In the genomic region with DNA sequence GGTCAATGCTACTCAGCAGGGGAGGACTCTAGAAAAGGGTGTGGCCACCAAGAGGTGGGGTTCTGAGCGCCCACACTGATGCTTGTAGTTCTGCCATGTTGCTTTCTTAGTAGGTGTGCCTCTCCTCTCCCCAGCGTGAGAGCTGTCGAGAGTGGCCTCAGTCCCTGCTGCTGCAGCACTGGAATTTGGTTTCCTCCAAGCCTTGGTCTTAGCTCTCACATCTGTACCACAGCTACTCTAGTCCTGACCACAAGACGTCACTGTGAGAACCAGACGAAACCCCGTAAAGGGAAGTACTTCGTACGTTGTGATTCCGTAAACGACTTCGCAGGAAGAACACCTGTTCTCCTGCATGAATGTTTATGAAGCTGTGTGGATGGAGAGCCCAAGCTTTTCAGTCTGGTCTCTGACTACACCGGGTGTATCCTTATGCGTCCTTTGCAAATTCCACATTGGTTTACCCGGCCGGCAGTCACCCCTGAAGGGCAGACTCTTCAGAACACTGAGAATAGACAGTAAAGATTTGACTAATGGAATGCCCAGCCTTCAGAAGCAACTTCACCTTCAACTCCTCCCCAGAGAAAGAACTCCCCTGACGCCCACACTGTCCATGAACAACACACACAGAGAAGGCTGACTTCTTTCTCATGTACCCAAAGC, we compare ENCODE assay signal across 9 mouse cellular contexts. TPM values are rescaled to one million over a fixed set of nuclear protein-coding genes. Genes with fewer than 3 reads are reported as not detected.
A peak's percentile ranks its signal among the peaks of the same experiment; 100 is the strongest.
DNase-seq lines count a peak whose midpoint lies in the region; ATAC-seq and TF ChIP-seq lines count a peak whose summit lies in the region.
"Had no signal": no experiment of that assay in that cellular context is flagged by ENCODE, and none has a peak within 500 bp of the region (broad histone marks: within the 10 kb centered on the region; RNA-seq: fewer than 3 reads in every experiment).

No protein-coding gene starts in this region.

- H3K27me3 ChIP-seq in heart, embryonic 16.5 days (ENCODE audit: control insufficient read depth, insufficient read depth, low read length), result no peaks in the 10 kb centered on the region
- H3K27me3 ChIP-seq in CH12.LX (replicated peaks), result peaks cover 45% of the 10 kb centered on the region
- no peaks in the 10 kb centered on the region for H3K27me3 ChIP-seq in splenic B cell, adult 2 months (ENCODE audit: control insufficient read depth, insufficient read depth, low read length, poor library complexity, severe bottlenecking)
- H3K27me3 ChIP-seq in hindbrain, embryonic 13.5 days, result no peaks in the 10 kb centered on the region

- no peaks in the 10 kb centered on the region for H3K79me2 ChIP-seq in CH12.LX (replicated peaks; ENCODE audit: control insufficient read depth, extremely low read depth, insufficient read depth, poor library complexity, severe bottlenecking)

- peak overlapping the region; percentile 11; the same call in 1 of the 2 replicates for H3K4me2 ChIP-seq in heart, embryonic 16.5 days (ENCODE audit: low read depth, low read length)
- H3K4me2 ChIP-seq in CH12.LX (ENCODE audit: insufficient read depth, low read depth, poor library complexity, severe bottlenecking), result peak overlapping the region; percentile 99
- no peak overlapping the region for H3K4me2 ChIP-seq in hindbrain, embryonic 13.5 days

- intact Hi-C loops in heart, postnatal 14 days (cut with DNase I), result no loop called here
- intact Hi-C loops in left cerebral cortex, postnatal 25 days (cut with DNase I), result no loop called here

- whole genome bisulfite sequencing in heart, embryonic 16.5 days, result 54% methylated on average over 16 of the region's 16 CpGs
- 84% methylated on average over 16 of the region's 16 CpGs for whole genome bisulfite sequencing in hindbrain, embryonic 13.5 days

- TF ChIP-seq EP300 in CH12.LX (IDR thresholded peaks at IDR 0.05; ENCODE audit: low read length), result peak; percentile 87

- H3K27ac ChIP-seq in heart, embryonic 16.5 days (ENCODE audit: low read length), result 0 out of 2 replicates have a peak overlapping the region, but pooled peaks have one; percentile 1
- no peak overlapping the region for H3K27ac ChIP-seq in CH12.LX (ENCODE audit: insufficient read depth, low read depth)
- no peak overlapping the region for H3K27ac ChIP-seq in hindbrain, embryonic 13.5 days

- dilution Hi-C loops in CH12.LX (cut with MboI; ENCODE audit: extremely low pct_ligation_motif_present, extremely low pct_unique_long_range_greater_than_20kb, low sequenced_read_pairs), result no loop called here

- TF ChIP-seq POLR2A in CH12.LX (IDR thresholded peaks at IDR 0.05; ENCODE audit: low read depth, low read length), result no peak

- in situ Hi-C loops in CH12.LX (cut with MboI; ENCODE audit: low pct_ligation_motif_present, low pct_unique_long_range_greater_than_20kb, low sequenced_read_pairs), result no loop called here

- peak in 1 of 2 experiments; percentile 21; a peak in 1 of 4 replicates for TF ChIP-seq CTCF in CH12.LX (conservative IDR thresholded peaks at IDR 0.05 in 1 of 2, IDR thresholded peaks at IDR 0.05 in 1 of 2; ENCODE audit: low read depth in 2 of 2, low read length in 2 of 2)

- H3K4me1 ChIP-seq in heart, embryonic 16.5 days (ENCODE audit: control insufficient read depth, insufficient read depth, low read length), result peaks cover 40% of the 10 kb centered on the region
- H3K4me1 ChIP-seq in CH12.LX (ENCODE audit: control insufficient read depth in 1 of 2, insufficient read depth in 2 of 2), result peaks cover 9 to 33% of the 10 kb centered on the region in 2 experiments
- 0 out of 2 replicates have a peak, but pooled peaks cover 4% of the 10 kb centered on the region for H3K4me1 ChIP-seq in hindbrain, embryonic 13.5 days (replicated peaks)

- no peak for DNase-seq in heart, postnatal 14 days
- DNase-seq in CH12.LX (ENCODE audit: extremely low read depth), result peak; percentile 93
- peak; percentile 11 for DNase-seq in lung, postnatal 25 days (ENCODE audit: low spot score)
- DNase-seq in splenic B cell, adult 2 months (ENCODE audit: low read depth, low spot score), result peak; percentile 92
- DNase-seq in left cerebral cortex, postnatal 25 days (ENCODE audit: low spot score in 2 of 2), result no peak
- no peak for DNase-seq in layer of hippocampus, postnatal 10 days (ENCODE audit: low spot score in 2 of 2)

- no peak; the same call in 1 of the 2 replicates for TF ChIP-seq RAD21 in CH12.LX (IDR thresholded peaks at IDR 0.05; ENCODE audit: low read depth, low read length)

- ATAC-seq in heart, embryonic 16.5 days (replicated peaks; ENCODE audit: extremely low read depth, insufficient read depth, low FRiP score), result no peak; the same call in 1 of the 2 replicates
- ATAC-seq in hindbrain, embryonic 13.5 days (ENCODE audit: low FRiP score), result no peak

- no peak overlapping the region for H3K9ac ChIP-seq in heart, embryonic 16.5 days (ENCODE audit: low read length)
- H3K9ac ChIP-seq in CH12.LX (ENCODE audit: insufficient read depth, low read depth), result no peak overlapping the region
- no peak overlapping the region for H3K9ac ChIP-seq in hindbrain, embryonic 13.5 days

- no peaks in the 10 kb centered on the region; the same call in 1 of the 2 replicates for H3K9me3 ChIP-seq in heart, embryonic 16.5 days (replicated peaks; ENCODE audit: control insufficient read depth, low read length)
- H3K9me3 ChIP-seq in CH12.LX (replicated peaks; ENCODE audit: low read length), result peaks cover 6% of the 10 kb centered on the region
- H3K9me3 ChIP-seq in hindbrain, embryonic 13.5 days, result no peaks in the 10 kb centered on the region

- 0 out of 2 replicates have a peak, but pooled peaks cover 2% of the 10 kb centered on the region for H3K36me3 ChIP-seq in heart, embryonic 16.5 days (ENCODE audit: control insufficient read depth, insufficient read depth)
- H3K36me3 ChIP-seq in CH12.LX (replicated peaks in 1 of 2; ENCODE audit: control insufficient read depth in 1 of 2, insufficient read depth in 1 of 2, low read length in 1 of 2), result no peaks in the 10 kb centered on the region
- no peaks in the 10 kb centered on the region for H3K36me3 ChIP-seq in splenic B cell, adult 2 months (ENCODE audit: control insufficient read depth, insufficient read depth, low read length, poor library complexity, severe bottlenecking)
- no peaks in the 10 kb centered on the region for H3K36me3 ChIP-seq in hindbrain, embryonic 13.5 days
- H3K36me3 ChIP-seq: G1E had no signal

- H3K4me3 ChIP-seq in heart, embryonic 16.5 days (ENCODE audit: low read length), result no peak overlapping the region
- no peak overlapping the region for H3K4me3 ChIP-seq in CH12.LX (replicated peaks in 1 of 3; ENCODE audit: low read depth in 2 of 3, low read length in 2 of 3, poor library complexity in 1 of 3)
- no peak overlapping the region for H3K4me3 ChIP-seq in hindbrain, embryonic 13.5 days

TF ChIP-seq in CH12.LX, 34 proteins besides CTCF, POLR2A, EP300 and RAD21 (continues in another document):
- TF ChIP-seq CHD1 (IDR thresholded peaks at IDR 0.05; ENCODE audit: low read depth, low read length) (no peak), RCOR1 (conservative IDR thresholded peaks at IDR 0.05; ENCODE audit: low read depth, low read length) (peak; percentile 72; the same call in 1 of the 2 replicates), BHLHE40 (IDR thresholded peaks at IDR 0.05; ENCODE audit: low read depth, low read length) (peak; percentile 70), USF2 (conservative IDR thresholded peaks at IDR 0.05; ENCODE audit: low read depth, low read length) (no peak), ELF1 (IDR thresholded peaks at IDR 0.05; ENCODE audit: low read depth, low read length) (no peak), NELFE (IDR thresholded peaks at IDR 0.05; ENCODE audit: low read depth, low read length) (no peak), IRF4 (IDR thresholded peaks at IDR 0.05; ENCODE audit: low read depth, low read length) (peak; percentile 62), MAX (IDR thresholded peaks at IDR 0.05; ENCODE audit: low read length) (peak; percentile 66; the same call in 1 of the 2 replicates), TBP (conservative IDR thresholded peaks at IDR 0.05; ENCODE audit: low read depth, low read length) (no peak), PAX5 (IDR thresholded peaks at IDR 0.05; ENCODE audit: low read length) (no peak), JUND (conservative IDR thresholded peaks at IDR 0.05; ENCODE audit: low read depth, low read length) (0 out of 2 replicates have a peak, but pooled peaks have one; percentile 28), ETS1 (conservative IDR thresholded peaks at IDR 0.05; ENCODE audit: low read depth, low read length) (peak; percentile 73), MAZ (IDR thresholded peaks at IDR 0.05; ENCODE audit: low read depth, low read length) (no peak; the same call in 1 of the 2 replicates), SMC3 (IDR thresholded peaks at IDR 0.05; ENCODE audit: low read depth, low read length) (peak; percentile 15; the same call in 1 of the 2 replicates), KAT2A (IDR thresholded peaks at IDR 0.05; ENCODE audit: insufficient replicate concordance, low read length) (no peak), POLR2AphosphoS2 (IDR thresholded peaks at IDR 0.05; ENCODE audit: low read depth, low read length) (no peak), MEF2A (IDR thresholded peaks at IDR 0.05; ENCODE audit: borderline replicate concordance, low read depth, low read length) (peak; percentile 72; the same call in 1 of the 2 replicates), HCFC1 (IDR thresholded peaks at IDR 0.05; ENCODE audit: low read depth, low read length) (peak; percentile 31; the same call in 1 of the 2 replicates), SIN3A (IDR thresholded peaks at IDR 0.05; ENCODE audit: low read length) (peak; percentile 77; the same call in 1 of the 2 replicates), CHD2 (IDR thresholded peaks at IDR 0.05; ENCODE audit: low read length) (peak; percentile 33; the same call in 1 of the 2 replicates), GABPA (IDR thresholded peaks at IDR 0.05; ENCODE audit: insufficient replicate concordance, low read depth, low read length) (no peak), MXI1 (IDR thresholded peaks at IDR 0.05; ENCODE audit: low read depth, low read length) (peak; percentile 50; the same call in 1 of the 2 replicates), MYC (IDR thresholded peaks at IDR 0.05; ENCODE audit: low read depth, low read length) (0 out of 2 replicates have a peak, but pooled peaks have one; percentile 42), UBTF (IDR thresholded peaks at IDR 0.05; ENCODE audit: low read depth, low read length) (no peak), USF1 (IDR thresholded peaks at IDR 0.05; ENCODE audit: low read depth, low read length) (no peak)

RNA-seq across cellular contexts. Expression of a gene that starts 53.0 kb away (rescaled TPM):
- 38.9 and 44.8 TPM in 2 replicates for polyA plus RNA-seq in heart, embryonic 16.5 days (2015; fragmentation: Nextera tagmentation; extraction: Ambion mirVana)
- 1 to 10 TPM; 5.4 to 5.7 TPM for total RNA-seq in heart, postnatal 14 days (2021)
- total RNA-seq in CH12.LX (2012; rRNA removed) (0.04 TPM in 2 replicates), CH12.LX (2014; rRNA removed) (0.12 and 0.13 TPM in 2 replicates)
- 0.07 and 0.10 TPM in 2 replicates for polyA plus RNA-seq in CH12.LX (2012; ENCODE audit: insufficient read length, low read depth)
- total RNA-seq in left cerebral cortex, postnatal 25 days (2021), result 10 to 100 TPM; 30.4 to 31.4 TPM
- total RNA-seq in layer of hippocampus, postnatal 10 days (2021), result 10 to 100 TPM; 44.9 to 46.3 TPM
- 25.3 and 30.0 TPM in 2 replicates for polyA plus RNA-seq in hindbrain, embryonic 13.5 days (2015; fragmentation: Nextera tagmentation; extraction: Ambion mirVana)
- polyA plus RNA-seq: G1E had no signal

Comparison
In these comparisons a context has a peak if more than half of its experiments do, and no peak if none do; other contexts are left out.
1. DNase-seq: peak in CH12.LX (single experiment), lung, postnatal 25 days (single experiment) and splenic B cell, adult 2 months (single experiment); none in heart, postnatal 14 days (0 of 2), left cerebral cortex, postnatal 25 days (0 of 2) and layer of hippocampus, postnatal 10 days (0 of 2).
2. RNA of a gene that starts 53.0 kb away (total RNA-seq): 44.9 to 46.3 TPM in layer of hippocampus, postnatal 10 days, 30.4 to 31.4 TPM in left cerebral cortex, postnatal 25 days and 5.4 to 5.7 TPM in heart, postnatal 14 days; 0.04 to 0.13 TPM in CH12.LX; every median in the first group is over 4 times any median in the second.